Mouse (Mus musculus) kidney, postnatal 4 days (tissue): ENCODE data around the gene Pde4dip.
A peak's percentile ranks its signal among the peaks of the same experiment; 100 is the strongest.

Experiments used
- DNase-seq, 2 experiments: peaks; one replicate each; pipeline ENCODE4 v3.0.0; 2021; ENCODE audit warnings: mixed read lengths in 2 of 2

Gene Pde4dip

DNA sequence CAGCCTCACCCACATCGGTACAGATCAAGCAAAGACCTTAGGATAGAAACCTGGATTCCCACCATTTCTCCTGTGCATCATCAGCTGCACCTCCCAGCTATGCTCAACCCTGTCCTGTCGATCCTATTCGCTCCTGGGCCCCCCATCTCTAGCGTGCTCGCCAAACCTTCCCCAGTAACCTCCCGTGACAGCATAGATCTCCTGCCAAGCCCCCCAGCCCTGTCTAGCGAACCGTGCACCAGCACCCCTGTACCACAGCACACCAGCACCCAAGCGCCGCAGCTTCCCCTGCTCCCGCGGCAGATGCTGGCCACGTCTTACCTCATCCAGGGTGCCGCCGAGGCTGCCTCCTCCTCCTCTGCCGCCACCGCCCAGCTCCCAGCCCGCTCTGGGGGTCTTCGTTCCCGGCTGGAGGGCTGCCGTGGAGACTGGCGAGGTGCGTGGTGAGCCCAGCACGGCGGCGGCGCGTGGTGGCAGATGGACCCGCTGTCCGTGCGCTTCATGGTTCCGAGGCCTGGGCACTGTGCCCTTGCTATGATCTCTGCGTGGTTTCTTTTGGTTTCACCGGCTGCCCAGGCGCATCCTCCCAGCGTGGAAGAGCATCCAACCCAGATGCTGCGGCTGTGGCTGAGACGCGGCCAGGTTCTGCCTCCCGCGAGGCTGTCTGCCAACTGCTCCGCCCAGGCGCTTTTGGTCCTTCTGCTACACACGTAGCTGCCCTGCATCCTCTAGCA is at the start of gene Pde4dip:
Gene Pde4dip, minus strand, starts transcription at position 540 of the 734 bp plus-strand sequence.
- DNase-seq = peak; percentile 13 to 16

DNA sequence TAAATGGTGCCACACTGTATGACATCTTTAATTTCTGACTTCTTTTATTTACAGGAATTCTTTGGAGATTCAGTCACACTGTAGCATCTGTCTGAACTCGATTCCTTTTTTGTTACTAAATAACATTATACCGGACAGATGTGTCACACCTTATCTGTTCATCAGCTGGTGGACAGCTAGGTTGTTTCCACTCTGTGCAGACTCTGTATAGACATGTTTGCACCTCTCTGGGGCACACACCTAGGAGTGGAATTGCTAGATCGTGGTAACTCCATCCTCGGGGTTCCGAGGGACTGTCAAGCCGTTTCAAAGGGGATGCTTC is 49.4 kb upstream of the Pde4dip start:
- no peak for DNase-seq

- DNase-seq = peak in 1 of 2 experiments; percentile 32
Observed at GRCm38 (mm10) chr3:97937068-97937944, 48.8 kb upstream of the Pde4dip start.

DNA sequence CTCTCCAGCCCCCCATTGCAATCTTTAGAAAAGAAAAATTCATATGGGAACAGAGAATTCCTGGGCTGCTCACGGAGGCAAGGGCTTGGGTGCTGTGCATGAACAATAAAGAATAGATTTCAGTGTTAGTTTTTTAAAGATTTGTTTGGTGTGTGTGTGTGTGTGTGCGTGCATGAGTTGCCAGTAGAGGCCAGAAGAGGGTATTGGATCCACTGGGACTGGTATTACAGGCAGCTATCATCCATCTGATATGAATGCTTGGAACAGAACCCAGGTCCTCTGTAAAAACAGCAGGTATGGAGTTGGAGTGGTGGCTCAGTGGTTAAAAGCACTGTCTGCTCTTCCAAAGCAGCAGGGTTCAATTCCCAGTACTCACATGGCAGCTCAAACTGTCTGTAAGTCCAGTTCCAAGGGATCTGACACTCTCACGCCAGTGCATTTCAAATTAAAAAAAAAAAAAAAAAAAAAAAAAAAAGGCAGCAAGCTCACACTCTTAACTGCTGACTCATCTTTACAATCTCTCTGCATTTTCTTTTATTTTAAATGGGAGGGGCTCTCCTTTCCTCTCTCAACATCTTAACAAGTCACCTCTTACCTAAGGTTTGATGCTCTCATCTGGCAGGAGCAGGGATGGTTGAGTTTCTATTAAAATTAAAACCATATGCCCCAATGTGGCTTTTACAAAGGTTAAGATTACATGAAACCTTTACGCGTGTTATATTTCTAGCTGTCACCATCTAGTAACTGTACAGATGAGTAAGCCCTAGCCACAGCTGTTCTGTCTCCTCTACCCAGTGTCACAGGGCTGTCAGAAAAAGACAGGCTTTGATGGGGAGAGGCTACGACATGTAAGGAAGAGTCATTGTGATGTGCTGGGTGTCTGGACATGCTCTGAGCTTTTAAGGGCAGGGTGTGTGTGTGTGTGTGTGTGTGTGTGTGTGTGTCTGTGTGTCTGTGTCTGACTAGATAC is 46.1 kb upstream of the Pde4dip start:
- no peak for DNase-seq

- no peak for DNase-seq
Observed at GRCm38 (mm10) chr3:97933811-97934210, 45.3 kb upstream of the Pde4dip start.

- DNase-seq = peak in 1 of 2 experiments; percentile 29
Observed at GRCm38 (mm10) chr3:97933251-97933650, 44.7 kb upstream of the Pde4dip start.

GRCm38 (mm10) chr3:97932771-97933170 is 44.3 kb upstream of the Pde4dip start:
- DNase-seq = no peak

DNA sequence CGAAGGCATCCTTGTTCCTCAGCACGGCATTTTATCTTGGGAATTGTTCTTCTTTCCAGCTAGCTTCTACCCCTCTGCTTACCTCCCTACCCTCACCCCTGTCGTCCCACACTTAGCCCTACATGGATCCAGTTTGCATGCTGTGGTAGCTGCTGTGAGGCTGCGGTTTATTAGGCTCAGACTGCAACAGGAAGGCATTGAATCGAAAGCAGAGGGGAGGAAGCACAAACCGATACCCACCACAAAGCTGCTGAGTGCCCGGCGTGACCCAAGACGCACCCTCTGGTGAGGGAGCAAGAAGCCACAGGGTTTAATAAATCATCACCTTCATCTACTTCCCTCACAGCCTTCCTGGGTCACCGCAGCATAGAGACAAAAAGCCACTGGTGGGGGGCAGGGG is 43.6 kb upstream of the Pde4dip start:
- peak in 1 of 2 experiments; percentile 54 for DNase-seq

GRCm38 (mm10) chr3:97931310-97931885 is 42.9 kb upstream of the Pde4dip start:
- DNase-seq = no peak

- no peak for DNase-seq
Observed at GRCm38 (mm10) chr3:97930787-97931158, 42.3 kb upstream of the Pde4dip start.

DNA sequence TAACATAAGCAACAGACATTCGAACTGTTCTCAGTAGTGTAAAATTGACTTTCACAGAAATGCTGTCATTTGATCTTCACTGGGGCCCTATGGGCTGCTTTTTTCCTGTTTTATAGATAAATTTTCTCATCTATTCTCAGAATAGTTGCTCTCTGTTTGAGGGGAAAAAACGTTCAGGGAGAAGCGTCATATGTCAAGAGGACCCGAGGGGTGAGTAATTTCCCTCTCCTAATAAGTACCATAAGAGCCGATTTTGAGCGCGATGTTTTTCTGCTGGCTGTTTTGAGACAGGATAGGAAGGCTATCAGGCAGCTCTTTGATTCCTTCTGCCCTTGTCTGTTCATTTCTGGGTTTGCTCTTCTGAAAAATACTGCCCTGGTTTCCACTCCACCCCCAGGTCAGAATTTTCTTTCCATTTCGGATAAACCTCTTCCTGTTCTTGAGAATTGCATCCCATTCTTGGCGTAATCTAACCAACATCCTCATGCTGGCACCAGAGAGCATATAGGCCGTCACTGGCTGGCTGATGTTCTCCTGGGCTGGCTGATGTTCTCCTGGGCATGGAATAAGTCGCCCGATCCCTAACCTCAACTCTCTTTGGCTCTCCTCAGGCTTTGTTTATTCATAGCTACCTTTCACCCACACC is 41.8 kb upstream of the Pde4dip start:
- peak in 1 of 2 experiments; percentile 52 for DNase-seq

DNA sequence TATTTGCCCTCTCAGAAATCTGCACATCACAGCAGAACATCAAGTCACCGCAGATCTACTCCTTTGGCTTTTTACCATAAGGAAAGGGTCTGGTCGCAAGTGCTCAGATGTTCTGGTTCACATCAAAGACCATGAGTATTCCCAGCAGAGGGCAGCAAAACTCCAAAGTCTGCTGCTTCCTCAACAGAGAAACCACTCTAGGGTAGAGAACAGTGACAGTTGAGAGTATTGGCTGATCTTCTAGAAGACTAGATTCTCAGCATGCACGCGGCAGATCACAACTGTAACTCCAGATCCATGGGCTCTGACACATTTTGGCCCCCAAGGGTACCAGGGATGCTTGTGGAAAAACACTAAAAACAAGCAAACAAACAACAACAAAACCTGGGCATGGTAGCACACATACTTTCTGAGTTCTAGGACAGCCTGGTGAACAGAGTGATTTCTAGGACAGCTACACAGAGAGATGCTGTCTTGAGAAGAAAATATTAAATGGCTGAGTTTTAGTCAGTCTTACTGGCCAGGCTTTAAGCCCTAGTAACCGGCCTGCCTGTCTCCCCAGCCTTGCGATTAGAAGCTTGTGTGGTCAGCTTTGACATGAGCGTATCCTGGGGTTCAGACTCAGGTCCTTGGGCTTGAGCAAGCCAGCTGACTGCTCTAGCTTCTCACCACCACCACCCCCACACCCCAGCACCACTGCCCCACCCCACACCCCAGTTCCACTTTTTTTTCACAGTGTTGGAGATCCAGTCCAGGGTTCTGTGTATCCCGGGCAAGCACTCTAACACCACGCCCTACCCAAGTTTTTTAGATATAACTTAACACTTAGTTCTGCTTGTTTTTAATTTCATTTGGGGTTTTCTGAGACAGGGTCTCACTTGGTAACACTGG is 40.7 kb upstream of the Pde4dip start:
- peak; percentile 87 to 90 for DNase-seq

GRCm38 (mm10) chr3:97927322-97927721 is 38.8 kb upstream of the Pde4dip start:
- no peak for DNase-seq

- no peak for DNase-seq
Observed at GRCm38 (mm10) chr3:97925246-97925645, 36.7 kb upstream of the Pde4dip start.

GRCm38 (mm10) chr3:97918885-97919550 is 30.5 kb upstream of the Pde4dip start:
- DNase-seq = no peak

GRCm38 (mm10) chr3:97915081-97915480 is 26.6 kb upstream of the Pde4dip start:
- DNase-seq = no peak

GRCm38 (mm10) chr3:97911093-97911492 is 22.6 kb upstream of the Pde4dip start:
- DNase-seq = no peak

GRCm38 (mm10) chr3:97909737-97910136 is 21.2 kb upstream of the Pde4dip start:
- DNase-seq = no peak

GRCm38 (mm10) chr3:97901586-97901985 is 13.1 kb upstream of the Pde4dip start:
- no peak for DNase-seq
